Mouse (Mus musculus): Measurements from ENCODE around the gene Gnas. TPM values are rescaled to one million over a fixed set of nuclear protein-coding genes. Genes with fewer than 3 reads are reported as not detected.
A peak's percentile ranks its signal among the peaks of the same experiment; 100 is the strongest.

Gnas gene
- polyA plus RNA-seq, 1 experiment from 2014 or later: 1,127 TPM

GRCm38 (mm10) chr2:174333239-174333890 lies 49.2 kb downstream of the Gnas start:
- H3K9me3 ChIP-seq (replicated peaks; ENCODE audit: control insufficient read depth, low read length): no peaks in the 10 kb centered on the region
- H3K4me1 ChIP-seq (ENCODE audit: control insufficient read depth, insufficient read depth, low read length): peaks cover 59% of the 10 kb centered on the region
- no peak overlapping the region for H3K9ac ChIP-seq (ENCODE audit: low read depth, low read length)
- H3K4me2 ChIP-seq: peak overlapping the region; percentile 82
- H3K27ac ChIP-seq (ENCODE audit: low read depth, low read length): no peak overlapping the region
- peaks cover 3% of the 10 kb centered on the region; the same call in 1 of the 2 replicates for H3K36me3 ChIP-seq (ENCODE audit: control insufficient read depth, insufficient read depth, low read length)
- WGBS (ENCODE audit: insufficient replicate concordance): 42% methylated on average over 7 of the region's 7 CpGs
- H3K27me3 ChIP-seq (ENCODE audit: control insufficient read depth, insufficient read depth, low read length): no peaks in the 10 kb centered on the region
- ATAC-seq (replicated peaks; ENCODE audit: insufficient number of reproducible peaks, low FRiP score, low TSS enrichment): no peak
- H3K4me3 ChIP-seq (ENCODE audit: low read depth, low read length): no peak overlapping the region

GRCm38 (mm10) chr2:174334415-174334814 lies 50.3 kb downstream of the Gnas start:
- Histone ChIP-seq H3K9ac (ENCODE audit: low read depth, low read length) (no peak overlapping the region), H3K9me3 (replicated peaks; ENCODE audit: control insufficient read depth, low read length) (no peaks in the 10 kb centered on the region), H3K36me3 (ENCODE audit: control insufficient read depth, insufficient read depth, low read length) (peaks cover 3% of the 10 kb centered on the region; the same call in 1 of the 2 replicates), H3K4me2 (peak overlapping the region; percentile 11; the same call in 1 of the 2 replicates), H3K4me1 (ENCODE audit: control insufficient read depth, insufficient read depth, low read length) (peaks cover 62% of the 10 kb centered on the region), H3K27me3 (ENCODE audit: control insufficient read depth, insufficient read depth, low read length) (no peaks in the 10 kb centered on the region), H3K27ac (ENCODE audit: low read depth, low read length) (peak overlapping the region; percentile 24; the same call in 1 of the 2 replicates), H3K4me3 (ENCODE audit: low read depth, low read length) (no peak overlapping the region)
- 69% methylated on average over 10 of the region's 10 CpGs for WGBS (ENCODE audit: insufficient replicate concordance)
- ATAC-seq (replicated peaks; ENCODE audit: insufficient number of reproducible peaks, low FRiP score, low TSS enrichment): no peak

DNA sequence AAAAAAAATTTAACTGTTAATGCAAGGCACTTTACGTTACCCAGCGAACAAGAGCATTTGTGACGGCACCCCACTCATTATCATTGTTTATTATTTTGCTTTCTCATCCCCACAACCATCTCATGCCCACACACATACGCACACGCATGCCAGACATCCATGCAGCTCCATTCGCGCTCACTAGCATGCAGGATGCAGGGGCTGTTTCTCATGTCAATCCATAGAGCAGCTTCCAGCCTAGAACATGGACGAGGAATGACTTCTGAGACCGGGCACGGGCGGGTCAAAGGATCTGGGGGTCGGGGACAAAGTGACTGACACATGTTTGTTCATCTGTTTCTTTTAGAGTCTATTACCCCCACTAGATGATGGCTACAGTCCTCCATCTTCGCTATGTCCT lies 53.2 kb downstream of the Gnas start:
- Histone ChIP-seq H3K36me3 (ENCODE audit: control insufficient read depth, insufficient read depth, low read length) (peaks cover 6% of the 10 kb centered on the region; the same call in 1 of the 2 replicates), H3K9ac (ENCODE audit: low read depth, low read length) (no peak overlapping the region), H3K4me2 (no peak overlapping the region), H3K4me3 (ENCODE audit: low read depth, low read length) (no peak overlapping the region), H3K9me3 (replicated peaks; ENCODE audit: control insufficient read depth, low read length) (no peaks in the 10 kb centered on the region), H3K27me3 (ENCODE audit: control insufficient read depth, insufficient read depth, low read length) (no peaks in the 10 kb centered on the region), H3K27ac (ENCODE audit: low read depth, low read length) (no peak overlapping the region), H3K4me1 (ENCODE audit: control insufficient read depth, insufficient read depth, low read length) (peaks cover 75% of the 10 kb centered on the region)
- 88% methylated on average over 13 of the region's 13 CpGs for WGBS (ENCODE audit: insufficient replicate concordance)
- no peak for ATAC-seq (replicated peaks; ENCODE audit: insufficient number of reproducible peaks, low FRiP score, low TSS enrichment)

DNA sequence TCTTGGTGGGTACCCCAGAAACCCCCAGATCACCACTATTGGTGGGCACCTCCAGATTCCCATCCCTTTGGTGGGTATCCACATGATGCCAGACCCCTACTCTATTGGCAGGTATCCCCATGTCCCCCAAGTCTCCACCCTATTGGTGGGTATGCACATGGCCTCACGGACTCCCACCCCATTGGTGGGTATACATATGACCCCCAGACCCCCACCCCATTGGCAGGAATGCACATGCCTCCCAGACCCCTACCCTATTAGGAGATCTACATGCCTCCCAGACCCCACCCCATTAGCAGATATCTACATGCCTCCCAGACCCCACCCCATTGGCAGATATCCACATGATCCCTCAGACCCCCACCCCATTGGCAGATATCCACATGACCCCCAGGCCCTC lies 55.6 kb downstream of the Gnas start:
- Histone ChIP-seq H3K9me3 (replicated peaks; ENCODE audit: control insufficient read depth, low read length) (no peaks in the 10 kb centered on the region), H3K27ac (ENCODE audit: low read depth, low read length) (no peak overlapping the region), H3K9ac (ENCODE audit: low read depth, low read length) (no peak overlapping the region), H3K27me3 (ENCODE audit: control insufficient read depth, insufficient read depth, low read length) (no peaks in the 10 kb centered on the region), H3K4me2 (no peak overlapping the region), H3K36me3 (ENCODE audit: control insufficient read depth, insufficient read depth, low read length) (peaks cover 3% of the 10 kb centered on the region; the same call in 1 of the 2 replicates), H3K4me3 (ENCODE audit: low read depth, low read length) (no peak overlapping the region), H3K4me1 (ENCODE audit: control insufficient read depth, insufficient read depth, low read length) (peaks cover 72% of the 10 kb centered on the region)
- WGBS (ENCODE audit: insufficient replicate concordance): 89% methylated on average over 1 of the region's 1 CpGs
- 0 out of 2 replicates have a peak, but pooled peaks have one; percentile 24 for ATAC-seq (replicated peaks; ENCODE audit: insufficient number of reproducible peaks, low FRiP score, low TSS enrichment)

- H3K27ac ChIP-seq (ENCODE audit: low read depth, low read length): no peak overlapping the region
- H3K36me3 ChIP-seq (ENCODE audit: control insufficient read depth, insufficient read depth, low read length): peaks cover 6% of the 10 kb centered on the region
- H3K9me3 ChIP-seq (replicated peaks; ENCODE audit: control insufficient read depth, low read length): no peaks in the 10 kb centered on the region
- no peak overlapping the region for H3K9ac ChIP-seq (ENCODE audit: low read depth, low read length)
- 90% methylated on average over 3 of the region's 3 CpGs for WGBS (ENCODE audit: insufficient replicate concordance)
- H3K4me1 ChIP-seq (ENCODE audit: control insufficient read depth, insufficient read depth, low read length): peaks cover 70% of the 10 kb centered on the region
- H3K4me2 ChIP-seq: no peak overlapping the region
- no peak for ATAC-seq (replicated peaks; ENCODE audit: insufficient number of reproducible peaks, low FRiP score, low TSS enrichment)
- H3K27me3 ChIP-seq (ENCODE audit: control insufficient read depth, insufficient read depth, low read length): no peaks in the 10 kb centered on the region
- H3K4me3 ChIP-seq (ENCODE audit: low read depth, low read length): no peak overlapping the region
Measured at GRCm38 (mm10) chr2:174340229-174340892, 56.2 kb downstream of the Gnas start.

- Histone ChIP-seq H3K27ac (ENCODE audit: low read depth, low read length) (no peak overlapping the region), H3K4me3 (ENCODE audit: low read depth, low read length) (no peak overlapping the region), H3K4me2 (no peak overlapping the region), H3K4me1 (ENCODE audit: control insufficient read depth, insufficient read depth, low read length) (peaks cover 64% of the 10 kb centered on the region), H3K9me3 (replicated peaks; ENCODE audit: control insufficient read depth, low read length) (no peaks in the 10 kb centered on the region), H3K9ac (ENCODE audit: low read depth, low read length) (no peak overlapping the region), H3K36me3 (ENCODE audit: control insufficient read depth, insufficient read depth, low read length) (peaks cover 12% of the 10 kb centered on the region), H3K27me3 (ENCODE audit: control insufficient read depth, insufficient read depth, low read length) (no peaks in the 10 kb centered on the region)
- no peak for ATAC-seq (replicated peaks; ENCODE audit: insufficient number of reproducible peaks, low FRiP score, low TSS enrichment)
- WGBS (ENCODE audit: insufficient replicate concordance): 81% methylated on average over 4 of the region's 4 CpGs
Measured at GRCm38 (mm10) chr2:174340893-174341580, 56.9 kb downstream of the Gnas start.

GRCm38 (mm10) chr2:174342793-174343400 lies 58.8 kb downstream of the Gnas start:
- Histone ChIP-seq H3K4me2 (no peak overlapping the region), H3K27ac (ENCODE audit: low read depth, low read length) (peak overlapping the region; percentile 80), H3K36me3 (ENCODE audit: control insufficient read depth, insufficient read depth, low read length) (peaks cover 23% of the 10 kb centered on the region), H3K4me3 (ENCODE audit: low read depth, low read length) (no peak overlapping the region), H3K27me3 (ENCODE audit: control insufficient read depth, insufficient read depth, low read length) (no peaks in the 10 kb centered on the region), H3K9ac (ENCODE audit: low read depth, low read length) (no peak overlapping the region), H3K4me1 (ENCODE audit: control insufficient read depth, insufficient read depth, low read length) (peaks cover 54% of the 10 kb centered on the region), H3K9me3 (replicated peaks; ENCODE audit: control insufficient read depth, low read length) (no peaks in the 10 kb centered on the region)
- ATAC-seq (replicated peaks; ENCODE audit: insufficient number of reproducible peaks, low FRiP score, low TSS enrichment): no peak
- whole genome bisulfite sequencing (ENCODE audit: insufficient replicate concordance): 58% methylated on average over 8 of the region's 8 CpGs

DNA sequence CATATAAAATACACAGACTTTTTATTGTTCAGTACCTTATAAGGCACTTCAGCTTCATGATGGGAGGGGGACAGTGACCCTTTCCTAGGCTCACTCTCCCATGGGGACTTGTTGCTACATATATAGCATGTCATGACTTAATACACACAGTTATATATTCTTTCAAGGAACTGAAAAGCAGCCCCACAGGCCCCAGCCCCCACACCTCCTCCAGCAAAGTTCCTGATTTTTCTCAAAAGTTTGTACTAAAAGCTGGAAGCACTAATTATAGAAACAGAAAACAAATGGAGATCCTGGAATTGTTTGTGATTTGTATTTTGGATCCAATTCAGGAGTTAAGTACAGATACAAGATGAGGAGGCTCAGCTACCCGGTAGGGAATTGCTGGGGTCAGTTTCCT lies 59.4 kb downstream of the Gnas start:
- Histone ChIP-seq H3K9ac (ENCODE audit: low read depth, low read length) (no peak overlapping the region), H3K9me3 (replicated peaks; ENCODE audit: control insufficient read depth, low read length) (no peaks in the 10 kb centered on the region), H3K27me3 (ENCODE audit: control insufficient read depth, insufficient read depth, low read length) (no peaks in the 10 kb centered on the region), H3K4me2 (peak overlapping the region; percentile 43), H3K27ac (ENCODE audit: low read depth, low read length) (peak overlapping the region; percentile 80), H3K4me1 (ENCODE audit: control insufficient read depth, insufficient read depth, low read length) (peaks cover 48% of the 10 kb centered on the region), H3K36me3 (ENCODE audit: control insufficient read depth, insufficient read depth, low read length) (peaks cover 23% of the 10 kb centered on the region), H3K4me3 (ENCODE audit: low read depth, low read length) (peak overlapping the region; percentile 1; the same call in 1 of the 2 replicates)
- WGBS (ENCODE audit: insufficient replicate concordance): 21% methylated on average over 1 of the region's 1 CpGs
- ATAC-seq (replicated peaks; ENCODE audit: insufficient number of reproducible peaks, low FRiP score, low TSS enrichment): no peak

All from heart, embryonic 11.5 days (tissue).